Mouse (Mus musculus): ENCODE measurements around the gene 4930519P11Rik.

DNA sequence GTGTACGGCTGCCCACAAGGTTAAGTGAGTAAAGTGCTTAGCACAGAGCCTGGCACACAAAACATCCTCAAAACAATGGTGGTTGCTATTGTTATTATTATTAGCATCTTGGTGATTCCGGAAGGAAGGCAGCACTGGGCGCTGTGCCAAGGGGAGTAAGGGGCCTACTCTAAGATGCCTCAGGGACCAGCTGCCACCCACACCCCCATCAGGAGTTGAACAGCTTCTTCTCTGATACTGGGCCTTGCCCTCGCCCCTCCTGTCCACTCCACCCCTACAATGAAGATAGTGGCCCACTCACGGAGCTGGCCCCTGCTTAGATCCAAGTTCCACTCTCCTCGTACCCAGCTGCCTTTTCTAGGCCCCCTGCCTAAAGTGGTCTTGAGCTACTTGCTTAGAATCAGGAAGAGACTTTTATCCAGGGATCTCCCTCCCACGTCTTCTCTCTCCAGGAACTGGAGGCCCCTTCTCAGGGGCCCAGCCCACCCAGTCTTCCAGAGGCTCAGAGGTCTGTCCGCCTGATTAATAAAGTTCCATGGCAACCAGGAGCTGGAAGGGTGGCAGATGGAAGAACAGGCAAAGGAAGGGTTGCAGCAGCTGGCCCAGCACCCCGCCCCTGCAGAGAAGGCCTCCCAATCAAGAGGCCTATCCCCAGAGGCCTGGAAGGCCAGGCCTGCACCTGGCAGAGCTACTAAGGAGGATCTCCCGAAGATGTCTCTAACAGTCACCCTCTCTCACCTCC lies 44.7 kb downstream of the 4930519P11Rik start:
- TF ChIP-seq POLR2A (IDR thresholded peaks at IDR 0.05; ENCODE audit: insufficient read length, low read depth) (no peak), POLR2AphosphoS2 (IDR thresholded peaks at IDR 0.05; ENCODE audit: insufficient read length, low read depth) (no peak), SRF (IDR thresholded peaks at IDR 0.05; ENCODE audit: control insufficient read depth, insufficient read length, low read depth) (no peak), USF1 (IDR thresholded peaks at IDR 0.05; ENCODE audit: low read depth) (no peak), MAX (IDR thresholded peaks at IDR 0.05; ENCODE audit: low read depth) (no peak), CEBPB (IDR thresholded peaks at IDR 0.05; ENCODE audit: insufficient read depth, poor library complexity, severe bottlenecking) (no peak), MYOG (IDR thresholded peaks at IDR 0.05; ENCODE audit: control insufficient read depth in 1 of 3, insufficient read depth in 1 of 3, insufficient read length in 2 of 3, low read depth in 2 of 3) (peak in 2 of 3 experiments; percentile 24 to 48), E2F4 (IDR thresholded peaks at IDR 0.05; ENCODE audit: insufficient read depth) (no peak), MYOD1 (IDR thresholded peaks at IDR 0.05; ENCODE audit: control insufficient read depth in 1 of 3, insufficient read length in 2 of 3, low read depth in 2 of 3) (peak in 2 of 3 experiments; percentile 42 to 70)
